Mouse (Mus musculus): ENCODE measurements around the gene D17H6S53E. TPM values are rescaled to one million over a fixed set of nuclear protein-coding genes. Genes with fewer than 3 reads are reported as not detected.

The D17H6S53E gene
- total RNA-seq, 2 experiments from 2014 or later, result 14.4 to 16.1 TPM

GRCm38 (mm10) chr17:35125578-35125977 is 595 bp upstream of the D17H6S53E start:
- no peak for DNase-seq
- intact Hi-C loops (cut with DNase I; ENCODE audit: low total_unique reads), result no loop called here

- intact Hi-C loops (cut with DNase I; ENCODE audit: low total_unique reads), result no loop called here
- no peak for DNase-seq
Observed at GRCm38 (mm10) chr17:35127017-35127416, 844 bp downstream of the D17H6S53E start.

GRCm38 (mm10) chr17:35128996-35129395 is 2.8 kb downstream of the D17H6S53E start:
- no peak for DNase-seq
- intact Hi-C loops (cut with DNase I; ENCODE audit: low total_unique reads), result no loop called here

GRCm38 (mm10) chr17:35131038-35131437 is 4.9 kb downstream of the D17H6S53E start:
- intact Hi-C loops (cut with DNase I; ENCODE audit: low total_unique reads), result no loop called here
- DNase-seq, result no peak

- intact Hi-C loops (cut with DNase I; ENCODE audit: low total_unique reads), result no loop called here
- no peak for DNase-seq
Observed at GRCm38 (mm10) chr17:35131500-35132173, 5.5 kb downstream of the D17H6S53E start, which contains the start of gene Apom. Apom (minus strand) TSS chr17:35132050.

- DNase-seq, result no peak
- intact Hi-C loops (cut with DNase I; ENCODE audit: low total_unique reads), result no loop called here
Observed at GRCm38 (mm10) chr17:35132174-35132560, 6.0 kb downstream of the D17H6S53E start.

GRCm38 (mm10) chr17:35133517-35133916 is 7.3 kb downstream of the D17H6S53E start:
- intact Hi-C loops (cut with DNase I; ENCODE audit: low total_unique reads), result no loop called here
- DNase-seq, result no peak

- DNase-seq, result peak; percentile 93
- intact Hi-C loops (cut with DNase I; ENCODE audit: low total_unique reads), result no loop called here
Observed at GRCm38 (mm10) chr17:35134801-35135590, 8.8 kb downstream of the D17H6S53E start, which contains the start of gene Bag6. Bag6 (plus strand) TSS chr17:35135178.

- no peak for DNase-seq
- intact Hi-C loops (cut with DNase I; ENCODE audit: low total_unique reads), result no loop called here
Observed at GRCm38 (mm10) chr17:35135591-35136320, 9.6 kb downstream of the D17H6S53E start.

- DNase-seq, result no peak
- intact Hi-C loops (cut with DNase I; ENCODE audit: low total_unique reads), result no loop called here
Observed at GRCm38 (mm10) chr17:35139269-35139668, 13.1 kb downstream of the D17H6S53E start.

GRCm38 (mm10) chr17:35140490-35140996 is 14.4 kb downstream of the D17H6S53E start:
- no peak for DNase-seq
- intact Hi-C loops (cut with DNase I; ENCODE audit: low total_unique reads), result no loop called here

- no peak for DNase-seq
- intact Hi-C loops (cut with DNase I; ENCODE audit: low total_unique reads), result no loop called here
Observed at GRCm38 (mm10) chr17:35141971-35142370, 15.8 kb downstream of the D17H6S53E start.

- no peak for DNase-seq
- intact Hi-C loops (cut with DNase I; ENCODE audit: low total_unique reads), result no loop called here
Observed at GRCm38 (mm10) chr17:35146139-35146538, 20.0 kb downstream of the D17H6S53E start.

- intact Hi-C loops (cut with DNase I; ENCODE audit: low total_unique reads), result no loop called here
- DNase-seq, result no peak
Observed at GRCm38 (mm10) chr17:35147348-35147747, 21.2 kb downstream of the D17H6S53E start.

GRCm38 (mm10) chr17:35147922-35148639 is 21.9 kb downstream of the D17H6S53E start:
- intact Hi-C loops (cut with DNase I; ENCODE audit: low total_unique reads), result no loop called here
- no peak for DNase-seq

- no peak for DNase-seq
- intact Hi-C loops (cut with DNase I; ENCODE audit: low total_unique reads), result no loop called here
Observed at GRCm38 (mm10) chr17:35152121-35152520, 25.9 kb downstream of the D17H6S53E start.

GRCm38 (mm10) chr17:35153077-35153476 is 26.9 kb downstream of the D17H6S53E start:
- intact Hi-C loops (cut with DNase I; ENCODE audit: low total_unique reads), result no loop called here
- no peak for DNase-seq

- intact Hi-C loops (cut with DNase I; ENCODE audit: low total_unique reads), result no loop called here
Observed at GRCm38 (mm10) chr17:35153931-35154330, 27.8 kb downstream of the D17H6S53E start.

GRCm38 (mm10) chr17:35154616-35155015 is 28.4 kb downstream of the D17H6S53E start:
- intact Hi-C loops (cut with DNase I; ENCODE audit: low total_unique reads), result no loop called here

More at GRCm38 (mm10) chr17:35153931-35154330, 27.8 kb downstream of the D17H6S53E start:
- DNase-seq, result no peak

More at GRCm38 (mm10) chr17:35154616-35155015, 28.4 kb downstream of the D17H6S53E start:
- no peak for DNase-seq

Measured in gastrocnemius, postnatal 14 days (tissue).